Mouse (Mus musculus) fibroblast of lung, adult 2 months (primary cell): ENCODE results near the gene Cyp4a32.
"Not testable (repeated sequence)": the region's sequence is repeated elsewhere in the genome, so short reads cannot be mapped to it uniquely, and the experiment has no call there.

Experiments
- DNase-seq: peaks from one replicate; pipeline ENCODE4 v3.0.0-alpha.2; 2011; ENCODE audit warnings: low read depth

Cyp4a32 gene

DNA sequence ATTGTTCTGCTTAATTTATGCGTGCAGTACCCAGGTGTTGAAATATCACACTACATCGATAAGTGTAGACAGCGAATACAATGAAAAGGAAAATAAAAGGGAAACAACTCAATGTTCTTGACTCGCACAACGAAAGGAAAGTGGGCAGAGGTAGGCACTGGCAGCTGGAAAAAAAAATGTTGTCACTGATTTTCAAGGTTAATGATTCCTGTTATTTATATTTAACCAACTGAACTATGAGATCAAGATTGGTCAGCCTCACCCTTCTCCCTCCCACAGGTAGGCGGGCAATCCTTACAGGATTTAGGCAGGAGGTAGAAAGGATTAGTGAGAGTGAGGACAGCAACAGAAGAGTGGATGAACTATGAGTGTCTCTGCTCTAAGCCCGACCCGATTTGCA, at the start of gene Cyp4a32:
TSS of gene Cyp4a32 (plus strand) at position 359 of the 400 bp plus-strand sequence.
- DNase-seq, result not testable (repeated sequence)

GRCm38 (mm10) chr4:115552726-115553125, 48.0 kb upstream of the Cyp4a32 start:
- no peak for DNase-seq

- DNase-seq, result no peak
Measured at GRCm38 (mm10) chr4:115555513-115555912, 45.3 kb upstream of the Cyp4a32 start.

DNA sequence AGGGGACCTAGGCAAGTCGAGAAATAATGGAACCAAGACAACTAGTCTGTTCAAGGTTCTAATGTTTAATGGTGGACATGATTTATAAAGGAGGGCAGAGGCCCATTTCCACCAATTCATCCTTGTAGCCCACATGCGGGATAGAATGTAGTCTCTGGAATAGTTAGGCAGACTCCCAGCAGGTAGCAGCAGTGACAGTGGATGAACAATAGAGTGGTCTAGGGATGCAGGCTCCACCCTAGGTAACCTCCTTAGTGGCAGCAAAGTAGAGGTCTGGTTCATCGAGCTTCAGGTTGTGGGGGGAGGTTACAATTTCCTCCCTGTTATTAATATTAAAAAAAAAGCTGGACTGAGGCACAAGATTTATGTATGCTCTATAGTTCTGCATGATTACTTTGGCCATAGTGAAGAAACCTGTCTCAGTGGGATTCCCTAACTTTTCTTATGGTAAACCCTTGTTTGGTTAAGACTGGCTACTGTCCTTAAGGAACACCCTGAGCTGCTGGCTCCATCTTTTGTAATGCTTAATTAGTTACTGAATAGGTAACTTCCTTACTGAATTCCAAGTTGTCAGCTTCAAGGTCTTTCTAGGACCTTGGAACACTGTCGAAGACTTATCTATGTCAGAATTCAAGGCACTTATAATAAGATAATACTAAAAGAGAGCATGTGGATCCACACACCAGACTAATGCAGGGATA, 42.8 kb upstream of the Cyp4a32 start:
- DNase-seq, result no peak

- not testable (repeated sequence) for DNase-seq
Measured at GRCm38 (mm10) chr4:115561236-115561635, 39.5 kb upstream of the Cyp4a32 start.

- DNase-seq, result no peak
Measured at GRCm38 (mm10) chr4:115563401-115563800, 37.4 kb upstream of the Cyp4a32 start, which contains the start of gene Cyp4a31. Cyp4a31 (plus strand) TSS chr4:115563649.

- DNase-seq, result not testable (repeated sequence)
Measured at GRCm38 (mm10) chr4:115564469-115565225, 36.1 kb upstream of the Cyp4a32 start.

GRCm38 (mm10) chr4:115575255-115575654, 25.5 kb upstream of the Cyp4a32 start:
- no peak for DNase-seq

GRCm38 (mm10) chr4:115575776-115576175, 25.0 kb upstream of the Cyp4a32 start:
- DNase-seq, result no peak

DNA sequence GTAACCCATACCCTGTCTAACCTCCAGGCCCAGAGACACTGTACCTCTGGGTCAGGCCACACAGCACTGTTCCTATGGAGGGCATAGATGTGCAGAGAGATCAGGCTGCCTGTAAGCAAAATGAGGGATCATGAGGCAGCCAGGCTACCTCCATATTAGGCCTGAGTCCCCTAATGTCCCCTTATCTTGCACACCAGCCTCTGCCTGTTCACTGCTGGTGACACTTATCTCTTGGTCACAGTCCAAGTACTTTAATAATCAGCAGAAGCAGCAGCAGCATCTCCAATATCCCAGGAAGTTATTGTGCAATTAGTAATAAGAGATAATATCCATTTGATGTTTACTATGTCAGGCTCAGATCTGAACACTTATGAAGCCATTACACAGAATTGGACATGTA, 17.7 kb upstream of the Cyp4a32 start:
- no peak for DNase-seq

DNA sequence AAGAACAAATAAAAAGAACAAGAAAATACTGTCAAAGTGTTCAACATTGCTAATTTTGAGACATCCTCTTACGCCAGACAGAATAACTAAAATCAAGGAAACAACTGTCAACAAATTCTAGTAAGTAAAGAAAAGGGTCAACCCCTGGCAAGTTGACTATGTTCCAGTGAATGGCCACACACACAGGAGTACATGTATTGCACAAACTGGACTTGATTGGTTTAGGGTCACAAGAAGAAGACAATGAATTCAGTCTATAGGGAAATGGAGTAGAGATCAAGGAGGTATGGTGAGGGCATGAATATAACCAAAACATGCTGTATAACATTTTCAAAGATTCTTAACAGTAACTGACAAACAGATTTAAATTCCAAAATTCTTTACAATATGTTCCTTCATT, 4.4 kb upstream of the Cyp4a32 start:
- no peak for DNase-seq

DNA sequence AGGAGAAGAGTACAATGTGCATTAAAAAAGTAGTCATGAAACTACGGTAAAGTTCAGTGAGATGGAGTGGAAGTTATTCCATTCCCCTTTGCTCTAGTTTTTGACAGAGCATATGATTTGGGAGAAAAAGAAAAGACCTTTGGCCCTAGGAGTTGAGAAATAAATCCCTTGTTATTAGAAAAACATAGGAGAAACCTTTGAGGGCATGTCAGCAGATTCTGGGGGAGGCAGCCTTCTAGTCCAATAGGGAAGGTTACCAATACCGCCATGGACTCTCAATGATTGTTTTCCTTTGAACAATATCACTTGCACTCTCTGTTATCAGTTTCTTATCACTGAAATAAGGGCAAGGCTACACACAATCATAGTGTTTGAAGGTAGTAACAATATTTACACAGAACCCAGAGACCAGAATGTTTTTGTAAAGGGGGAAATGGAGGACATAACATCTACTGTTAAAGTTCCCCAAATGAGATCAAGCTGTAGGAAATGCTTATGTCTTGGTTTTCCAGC, 3.9 kb upstream of the Cyp4a32 start:
- no peak for DNase-seq

- no peak for DNase-seq
Measured at GRCm38 (mm10) chr4:115614005-115614404, 13.2 kb downstream of the Cyp4a32 start.

DNA sequence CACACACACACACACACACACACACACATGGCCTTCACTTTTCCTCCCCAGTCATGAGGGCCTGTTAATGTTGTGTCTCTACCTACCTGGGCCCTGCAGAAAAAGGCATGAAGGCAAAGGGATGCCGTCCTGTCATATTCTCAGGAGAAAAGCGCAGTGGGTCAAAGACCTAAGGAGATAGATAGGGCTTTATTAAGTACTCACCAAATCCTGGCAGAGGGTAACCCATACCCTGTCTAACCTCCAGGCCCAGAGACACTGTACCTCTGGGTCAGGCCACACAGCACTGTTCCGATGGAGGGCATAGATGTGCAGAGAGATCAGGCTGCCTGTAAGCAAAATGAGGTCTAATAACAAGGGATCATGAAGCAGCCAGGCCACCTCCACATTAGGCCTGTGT, 24.8 kb downstream of the Cyp4a32 start:
- DNase-seq, result not testable (repeated sequence)

- DNase-seq, result no peak
Measured at GRCm38 (mm10) chr4:115642967-115643754, 42.4 kb downstream of the Cyp4a32 start.

GRCm38 (mm10) chr4:115645371-115645770, 44.6 kb downstream of the Cyp4a32 start:
- no peak for DNase-seq

GRCm38 (mm10) chr4:115647580-115647979, 46.8 kb downstream of the Cyp4a32 start, which contains the start of gene Cyp4b1:
Cyp4b1 (minus strand) TSS chr4:115647723.
- DNase-seq, result no peak

DNA sequence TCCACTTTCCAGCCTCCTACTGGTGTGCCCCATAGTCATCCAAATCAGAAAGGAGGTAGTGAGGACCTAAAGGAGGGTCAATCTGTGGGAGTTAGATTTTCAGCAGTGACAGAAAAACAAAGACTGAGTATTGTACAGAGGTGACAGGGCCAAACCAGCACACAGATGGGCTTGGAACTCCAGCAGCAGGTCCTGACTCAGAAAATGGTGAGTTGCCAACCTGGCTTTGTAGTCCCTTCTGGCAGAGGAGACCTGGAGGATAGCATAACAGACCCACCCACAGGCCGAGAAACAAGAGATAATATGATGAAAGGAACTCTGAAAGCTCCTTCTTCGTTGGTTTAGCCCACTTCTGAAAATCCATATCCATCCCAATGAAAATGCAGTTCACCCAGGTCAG, 48.0 kb downstream of the Cyp4a32 start:
- DNase-seq, result no peak

GRCm38 (mm10) chr4:115649344-115649743, 48.6 kb downstream of the Cyp4a32 start:
- no peak for DNase-seq

GRCm38 (mm10) chr4:115650866-115651265, 50.1 kb downstream of the Cyp4a32 start:
- DNase-seq, result no peak

DNA sequence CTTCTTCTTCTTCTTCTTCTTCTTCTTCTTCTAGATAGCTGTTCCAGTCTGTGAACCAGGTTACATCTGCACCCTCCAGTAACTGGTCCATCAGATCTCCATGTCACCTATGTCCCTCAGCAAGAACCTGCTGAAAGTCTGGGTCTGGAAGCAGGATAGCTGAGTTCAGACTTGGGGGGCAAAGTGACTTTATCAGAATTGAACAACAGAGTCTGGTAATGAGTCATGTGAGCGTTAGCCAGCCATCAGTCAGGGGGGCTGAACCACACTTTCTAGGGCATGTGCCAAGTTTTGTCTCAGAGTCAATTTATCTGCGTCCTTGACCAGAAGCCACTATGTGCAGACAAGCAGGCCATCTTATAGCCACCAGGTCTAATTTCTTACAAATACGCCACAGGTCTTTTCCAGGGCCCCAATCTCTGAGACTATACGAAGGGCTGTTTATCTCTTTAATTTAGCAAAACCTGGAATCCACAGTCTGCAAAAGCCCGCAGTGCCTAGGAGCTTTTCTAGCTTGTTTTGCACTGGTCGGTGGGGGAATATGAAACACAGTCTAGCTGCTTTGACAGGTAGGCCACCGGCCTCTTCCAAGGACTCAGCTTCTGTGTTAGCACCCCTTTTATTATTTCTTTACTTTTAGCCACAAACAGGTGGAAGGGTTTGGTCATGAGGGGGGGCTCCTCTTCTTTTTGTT, 55.2 kb downstream of the Cyp4a32 start:
- not testable (repeated sequence) for DNase-seq

DNA sequence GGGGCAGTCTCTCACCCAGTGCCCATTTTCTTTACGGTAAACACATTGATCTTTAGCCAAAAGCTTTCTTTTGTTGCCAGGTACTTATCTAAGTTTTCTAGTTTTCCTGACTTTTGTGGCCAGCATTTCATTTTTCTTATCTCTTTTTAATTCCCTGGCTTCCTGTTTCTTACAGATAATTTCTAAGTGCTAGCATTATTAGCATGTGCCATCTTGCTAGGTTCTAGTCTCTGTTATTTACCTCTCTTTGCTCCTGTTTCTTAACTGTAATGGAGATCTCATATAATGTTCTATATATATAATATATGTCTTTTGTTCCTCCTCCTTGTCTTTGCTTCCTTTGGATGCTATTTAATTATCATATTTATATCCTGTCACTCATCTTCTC, 55.8 kb downstream of the Cyp4a32 start:
- DNase-seq, result not testable (repeated sequence)
